Mouse (Mus musculus): ENCODE data around the gene Lrp1.
A peak's percentile ranks its signal among the peaks of the same experiment; 100 is the strongest.

Lrp1 gene

GRCm38 (mm10) chr10:127526048-127526447 is 94.9 kb downstream of the Lrp1 start:
- Histone ChIP-seq H3K36me3 (ENCODE audit: control insufficient read depth, insufficient read depth, low read length, poor library complexity, severe bottlenecking) (no peaks in the 10 kb centered on the region), H3K27me3 (ENCODE audit: control insufficient read depth, insufficient read depth, low read length, poor library complexity, severe bottlenecking) (no peaks in the 10 kb centered on the region)
- DNase-seq (ENCODE audit: low read depth, low spot score), result peak; percentile 58

GRCm38 (mm10) chr10:127524646-127525255 is 96.2 kb downstream of the Lrp1 start:
- no peaks in the 10 kb centered on the region for H3K27me3 ChIP-seq (ENCODE audit: control insufficient read depth, insufficient read depth, low read length, poor library complexity, severe bottlenecking)
- DNase-seq (ENCODE audit: low read depth, low spot score), result no peak
- no peaks in the 10 kb centered on the region for H3K36me3 ChIP-seq (ENCODE audit: control insufficient read depth, insufficient read depth, low read length, poor library complexity, severe bottlenecking)

- no peaks in the 10 kb centered on the region for H3K27me3 ChIP-seq (ENCODE audit: control insufficient read depth, insufficient read depth, low read length, poor library complexity, severe bottlenecking)
- peak; percentile 91 for DNase-seq (ENCODE audit: low read depth, low spot score)
- H3K36me3 ChIP-seq (ENCODE audit: control insufficient read depth, insufficient read depth, low read length, poor library complexity, severe bottlenecking), result peaks cover 6% of the 10 kb centered on the region
Observed at GRCm38 (mm10) chr10:127522088-127522581, 98.8 kb downstream of the Lrp1 start, which contains the start of gene Shmt2. Gene Shmt2, minus strand, starts transcription at chr10:127522444.

- Histone ChIP-seq H3K27me3 (ENCODE audit: control insufficient read depth, insufficient read depth, low read length, poor library complexity, severe bottlenecking) (no peaks in the 10 kb centered on the region), H3K36me3 (ENCODE audit: control insufficient read depth, insufficient read depth, low read length, poor library complexity, severe bottlenecking) (peaks cover 6% of the 10 kb centered on the region)
- DNase-seq (ENCODE audit: low read depth, low spot score), result no peak
Observed at GRCm38 (mm10) chr10:127521611-127522080, 99.3 kb downstream of the Lrp1 start.

GRCm38 (mm10) chr10:127520714-127521357 is 100.1 kb downstream of the Lrp1 start:
- DNase-seq (ENCODE audit: low read depth, low spot score), result no peak
- no peaks in the 10 kb centered on the region for H3K27me3 ChIP-seq (ENCODE audit: control insufficient read depth, insufficient read depth, low read length, poor library complexity, severe bottlenecking)
- peaks cover 6% of the 10 kb centered on the region for H3K36me3 ChIP-seq (ENCODE audit: control insufficient read depth, insufficient read depth, low read length, poor library complexity, severe bottlenecking)

- H3K27me3 ChIP-seq (ENCODE audit: control insufficient read depth, insufficient read depth, low read length, poor library complexity, severe bottlenecking), result no peaks in the 10 kb centered on the region
- DNase-seq (ENCODE audit: low read depth, low spot score), result no peak
- peaks cover 6% of the 10 kb centered on the region for H3K36me3 ChIP-seq (ENCODE audit: control insufficient read depth, insufficient read depth, low read length, poor library complexity, severe bottlenecking)
Observed at GRCm38 (mm10) chr10:127519903-127520713, 100.8 kb downstream of the Lrp1 start.

GRCm38 (mm10) chr10:127519041-127519701 is 101.8 kb downstream of the Lrp1 start:
- Histone ChIP-seq H3K27me3 (ENCODE audit: control insufficient read depth, insufficient read depth, low read length, poor library complexity, severe bottlenecking) (no peaks in the 10 kb centered on the region), H3K36me3 (ENCODE audit: control insufficient read depth, insufficient read depth, low read length, poor library complexity, severe bottlenecking) (peaks cover 6% of the 10 kb centered on the region)
- no peak for DNase-seq (ENCODE audit: low read depth, low spot score)

- DNase-seq (ENCODE audit: low read depth, low spot score), result no peak
- peaks cover 6% of the 10 kb centered on the region for H3K36me3 ChIP-seq (ENCODE audit: control insufficient read depth, insufficient read depth, low read length, poor library complexity, severe bottlenecking)
- H3K27me3 ChIP-seq (ENCODE audit: control insufficient read depth, insufficient read depth, low read length, poor library complexity, severe bottlenecking), result no peaks in the 10 kb centered on the region
Observed at GRCm38 (mm10) chr10:127517941-127518340, 103.0 kb downstream of the Lrp1 start.

- H3K36me3 ChIP-seq (ENCODE audit: control insufficient read depth, insufficient read depth, low read length, poor library complexity, severe bottlenecking), result peaks cover 6% of the 10 kb centered on the region
- no peaks in the 10 kb centered on the region for H3K27me3 ChIP-seq (ENCODE audit: control insufficient read depth, insufficient read depth, low read length, poor library complexity, severe bottlenecking)
- no peak for DNase-seq (ENCODE audit: low read depth, low spot score)
Observed at GRCm38 (mm10) chr10:127516576-127517260, 104.2 kb downstream of the Lrp1 start.

GRCm38 (mm10) chr10:127515983-127516459 is 104.9 kb downstream of the Lrp1 start:
- peaks cover 6% of the 10 kb centered on the region for H3K36me3 ChIP-seq (ENCODE audit: control insufficient read depth, insufficient read depth, low read length, poor library complexity, severe bottlenecking)
- H3K27me3 ChIP-seq (ENCODE audit: control insufficient read depth, insufficient read depth, low read length, poor library complexity, severe bottlenecking), result no peaks in the 10 kb centered on the region
- no peak for DNase-seq (ENCODE audit: low read depth, low spot score)

- H3K36me3 ChIP-seq (ENCODE audit: control insufficient read depth, insufficient read depth, low read length, poor library complexity, severe bottlenecking), result peaks cover 6% of the 10 kb centered on the region
- no peak for DNase-seq (ENCODE audit: low read depth, low spot score)
- H3K27me3 ChIP-seq (ENCODE audit: control insufficient read depth, insufficient read depth, low read length, poor library complexity, severe bottlenecking), result no peaks in the 10 kb centered on the region
Observed at GRCm38 (mm10) chr10:127515271-127515982, 105.5 kb downstream of the Lrp1 start.

- no peak for DNase-seq (ENCODE audit: low read depth, low spot score)
- H3K27me3 ChIP-seq (ENCODE audit: control insufficient read depth, insufficient read depth, low read length, poor library complexity, severe bottlenecking), result no peaks in the 10 kb centered on the region
- H3K36me3 ChIP-seq (ENCODE audit: control insufficient read depth, insufficient read depth, low read length, poor library complexity, severe bottlenecking), result peaks cover 6% of the 10 kb centered on the region
Observed at GRCm38 (mm10) chr10:127514764-127515163, 106.2 kb downstream of the Lrp1 start, which contains the start of gene Ndufa4l2. Gene Ndufa4l2, plus strand, starts transcription at chr10:127514967.

- no peaks in the 10 kb centered on the region for H3K27me3 ChIP-seq (ENCODE audit: control insufficient read depth, insufficient read depth, low read length, poor library complexity, severe bottlenecking)
- peaks cover 4% of the 10 kb centered on the region for H3K36me3 ChIP-seq (ENCODE audit: control insufficient read depth, insufficient read depth, low read length, poor library complexity, severe bottlenecking)
- DNase-seq (ENCODE audit: low read depth, low spot score), result no peak
Observed at GRCm38 (mm10) chr10:127514111-127514698, 106.7 kb downstream of the Lrp1 start.

Data from splenic B cell, adult 2 months (primary cell).